Mouse (Mus musculus): ENCODE measurements at regions not wholly inside any gene's neighbourhood (a gene's known extent, or its start where the extent isn't known, plus 50 kb on each side); places are given as distances from the start of the nearest gene placed in this dataset.

DNA sequence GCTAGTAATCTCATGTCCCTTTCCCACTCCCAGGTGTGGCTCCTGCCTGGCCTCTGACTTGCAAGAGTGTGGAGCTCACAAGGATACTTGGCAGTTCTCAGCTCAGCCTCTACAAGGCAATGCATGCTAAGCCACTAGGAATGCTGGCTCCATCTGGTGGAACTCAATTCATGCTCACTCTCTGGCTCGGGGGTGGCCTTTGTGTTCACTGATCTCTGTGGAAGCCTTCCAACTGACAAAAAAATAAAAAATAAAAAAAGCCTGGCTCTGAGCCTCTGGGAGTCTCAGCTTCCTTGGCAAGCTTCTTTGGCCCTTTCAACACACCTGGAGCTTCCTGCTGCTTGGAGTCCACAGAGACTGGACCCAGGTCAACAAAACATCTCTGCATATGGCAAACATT lies 571.8 kb upstream of the Gm19410 start:
- peak; percentile 67 for ATAC-seq
- Histone ChIP-seq H3K4me2 (ENCODE audit: low read depth, low read length) (no peak overlapping the region), H3K27ac (ENCODE audit: low read length) (no peak overlapping the region), H3K9ac (ENCODE audit: low read depth, low read length) (no peak overlapping the region), H3K9me3 (ENCODE audit: control insufficient read depth, low read length) (no peaks in the 10 kb centered on the region), H3K27me3 (replicated peaks; ENCODE audit: control insufficient read depth, insufficient read depth, low read length) (no peaks in the 10 kb centered on the region), H3K4me3 (ENCODE audit: low read length) (no peak overlapping the region), H3K36me3 (ENCODE audit: control insufficient read depth, insufficient read depth, low read length) (no peaks in the 10 kb centered on the region), H3K4me1 (ENCODE audit: control insufficient read depth, insufficient read depth, low read length) (peaks cover 4% of the 10 kb centered on the region; the same call in 1 of the 2 replicates)
- WGBS: 34% methylated on average over 1 of the region's 1 CpGs

DNA sequence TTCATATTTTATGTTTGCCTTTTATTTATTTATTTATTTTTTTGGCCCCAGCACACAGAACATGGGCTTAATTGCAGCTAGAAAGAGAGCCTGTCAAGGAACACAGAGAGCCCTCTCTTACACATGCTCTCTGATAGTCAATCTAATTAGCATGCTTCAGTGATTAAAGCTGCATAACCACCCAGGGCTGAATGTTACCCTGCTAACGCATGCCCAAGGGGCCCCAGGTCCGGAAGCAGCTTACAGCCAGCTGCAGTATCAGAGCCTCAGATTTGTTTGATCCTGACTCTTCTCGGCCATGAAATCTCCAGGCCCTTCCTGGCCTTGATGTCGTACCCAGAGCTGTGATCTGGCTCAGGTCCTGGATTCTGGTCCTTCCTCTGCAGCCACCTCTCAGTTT lies 569.4 kb upstream of the Gm19410 start:
- no peak overlapping the region for H3K4me2 ChIP-seq (ENCODE audit: low read depth, low read length)
- no peak for ATAC-seq
- peaks cover 8% of the 10 kb centered on the region; the same call in 1 of the 2 replicates for H3K4me1 ChIP-seq (ENCODE audit: control insufficient read depth, insufficient read depth, low read length)
- H3K9me3 ChIP-seq (ENCODE audit: control insufficient read depth, low read length): no peaks in the 10 kb centered on the region
- no peaks in the 10 kb centered on the region for H3K27me3 ChIP-seq (replicated peaks; ENCODE audit: control insufficient read depth, insufficient read depth, low read length)
- H3K36me3 ChIP-seq (ENCODE audit: control insufficient read depth, insufficient read depth, low read length): no peaks in the 10 kb centered on the region
- no peak overlapping the region for H3K27ac ChIP-seq (ENCODE audit: low read length)
- 57% methylated on average over 4 of the region's 4 CpGs for WGBS
- H3K9ac ChIP-seq (ENCODE audit: low read depth, low read length): no peak overlapping the region
- no peak overlapping the region for H3K4me3 ChIP-seq (ENCODE audit: low read length)

DNA sequence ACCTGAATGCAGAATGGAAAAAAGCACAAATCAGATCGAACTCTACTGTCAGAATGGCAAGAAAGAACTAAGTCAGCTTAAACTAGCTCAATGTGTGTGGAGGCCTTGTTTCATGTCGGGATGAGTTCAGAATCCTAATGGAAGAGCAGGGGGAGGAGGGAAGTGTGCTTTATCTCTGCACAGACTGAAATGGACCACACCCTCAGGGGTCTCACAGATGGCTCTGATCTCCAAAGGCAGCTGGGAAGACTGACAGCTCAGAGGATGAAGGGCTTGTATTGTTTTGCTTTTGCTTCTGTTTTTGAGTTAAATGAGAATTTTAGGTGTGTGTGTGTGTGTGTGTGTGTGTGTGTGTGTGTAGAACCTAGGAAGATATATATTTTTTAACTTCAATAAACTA lies 566.8 kb upstream of the Gm19410 start:
- Histone ChIP-seq H3K4me2 (ENCODE audit: low read depth, low read length) (no peak overlapping the region), H3K27ac (ENCODE audit: low read length) (no peak overlapping the region), H3K4me1 (ENCODE audit: control insufficient read depth, insufficient read depth, low read length) (peaks cover 13% of the 10 kb centered on the region), H3K27me3 (replicated peaks; ENCODE audit: control insufficient read depth, insufficient read depth, low read length) (no peaks in the 10 kb centered on the region), H3K36me3 (ENCODE audit: control insufficient read depth, insufficient read depth, low read length) (no peaks in the 10 kb centered on the region), H3K9me3 (ENCODE audit: control insufficient read depth, low read length) (no peaks in the 10 kb centered on the region), H3K4me3 (ENCODE audit: low read length) (no peak overlapping the region), H3K9ac (ENCODE audit: low read depth, low read length) (no peak overlapping the region)
- no peak for ATAC-seq
- 52% methylated on average over 2 of the region's 2 CpGs for WGBS

DNA sequence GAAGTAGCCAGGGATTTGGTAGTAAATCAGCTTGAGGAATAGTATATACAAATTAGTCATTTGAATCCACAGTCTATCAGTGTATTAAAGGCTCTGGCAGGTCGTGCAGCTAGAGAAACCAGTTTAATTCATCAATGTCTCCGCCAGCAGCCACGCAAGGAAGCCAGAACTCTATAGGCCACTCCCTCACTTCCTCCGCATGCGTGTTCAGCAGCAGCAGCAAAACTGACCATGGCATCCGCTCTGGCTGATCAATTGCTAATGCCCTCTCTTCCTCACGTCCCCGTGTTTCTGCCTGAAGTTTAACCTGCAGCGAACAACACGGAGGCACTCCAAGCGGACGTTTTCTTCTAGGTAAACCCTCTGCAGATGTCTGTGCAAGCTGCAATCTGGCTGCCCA lies 564.2 kb upstream of the Gm19410 start:
- WGBS: 20% methylated on average over 12 of the region's 12 CpGs
- peak; percentile 72 for ATAC-seq
- Histone ChIP-seq H3K4me3 (ENCODE audit: low read length) (peak overlapping the region; percentile 20; the same call in 1 of the 2 replicates), H3K36me3 (ENCODE audit: control insufficient read depth, insufficient read depth, low read length) (no peaks in the 10 kb centered on the region), H3K9me3 (ENCODE audit: control insufficient read depth, low read length) (no peaks in the 10 kb centered on the region), H3K4me2 (ENCODE audit: low read depth, low read length) (peak overlapping the region; percentile 36), H3K9ac (ENCODE audit: low read depth, low read length) (peak overlapping the region; percentile 33; the same call in 1 of the 2 replicates), H3K27me3 (replicated peaks; ENCODE audit: control insufficient read depth, insufficient read depth, low read length) (no peaks in the 10 kb centered on the region), H3K27ac (ENCODE audit: low read length) (peak overlapping the region; percentile 25; the same call in 1 of the 2 replicates), H3K4me1 (ENCODE audit: control insufficient read depth, insufficient read depth, low read length) (peaks cover 25% of the 10 kb centered on the region)

DNA sequence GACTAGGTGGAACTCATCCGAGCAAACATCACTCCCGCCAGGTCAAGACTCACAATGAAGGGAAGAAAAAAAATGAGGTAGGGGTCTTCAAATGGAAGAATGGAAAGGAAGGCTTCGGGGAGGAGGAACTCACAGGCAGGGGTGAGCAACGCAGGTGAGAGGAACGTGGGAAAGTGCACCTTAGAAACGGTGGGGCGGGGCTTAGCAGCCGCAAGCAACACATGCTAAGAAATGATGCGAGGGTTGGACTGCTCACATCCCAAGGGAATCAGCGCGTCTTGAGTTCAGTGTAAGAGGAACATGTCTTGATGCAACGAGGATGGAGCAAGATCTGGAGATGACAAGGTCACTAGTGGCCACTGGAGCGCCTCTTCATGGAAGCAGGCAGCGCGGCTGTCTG lies 560.6 kb upstream of the Gm19410 start:
- Histone ChIP-seq H3K4me2 (ENCODE audit: low read depth, low read length) (peak overlapping the region; percentile 34), H3K9ac (ENCODE audit: low read depth, low read length) (0 out of 2 replicates have a peak overlapping the region, but pooled peaks have one; percentile 21)

DNA sequence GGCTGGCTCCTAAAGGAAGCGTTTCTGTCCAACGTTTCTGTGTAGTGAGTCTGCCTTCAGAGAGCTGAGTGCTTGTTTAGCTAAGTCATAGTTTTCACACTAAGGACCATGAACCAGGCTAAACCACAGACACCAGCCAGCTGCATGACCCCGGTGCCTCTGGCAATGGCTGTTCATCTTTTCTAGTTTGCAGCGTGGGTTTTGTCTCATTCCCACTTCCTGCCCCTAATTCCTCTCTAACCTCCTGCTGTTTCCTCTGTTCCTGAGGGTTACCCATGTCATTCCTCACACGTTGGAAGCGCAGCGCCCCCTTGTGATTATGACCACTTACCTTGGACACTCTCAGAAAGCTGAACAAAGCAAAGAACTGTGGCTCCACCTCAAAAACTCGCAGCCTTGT lies 560.1 kb upstream of the Gm19410 start:
- Histone ChIP-seq H3K4me3 (ENCODE audit: low read length) (peak overlapping the region; percentile 10), H3K27ac (ENCODE audit: low read length) (no peak overlapping the region), H3K36me3 (ENCODE audit: control insufficient read depth, insufficient read depth, low read length) (no peaks in the 10 kb centered on the region)

More for the DNA sequence above, 560.6 kb upstream of the Gm19410 start:
- Histone ChIP-seq H3K27ac (ENCODE audit: low read length) (no peak overlapping the region), H3K36me3 (ENCODE audit: control insufficient read depth, insufficient read depth, low read length) (no peaks in the 10 kb centered on the region), H3K4me3 (ENCODE audit: low read length) (no peak overlapping the region), H3K4me1 (ENCODE audit: control insufficient read depth, insufficient read depth, low read length) (peaks cover 24% of the 10 kb centered on the region), H3K9me3 (ENCODE audit: control insufficient read depth, low read length) (no peaks in the 10 kb centered on the region), H3K27me3 (replicated peaks; ENCODE audit: control insufficient read depth, insufficient read depth, low read length) (no peaks in the 10 kb centered on the region)
- ATAC-seq: no peak
- WGBS: 56% methylated on average over 15 of the region's 15 CpGs

DNA sequence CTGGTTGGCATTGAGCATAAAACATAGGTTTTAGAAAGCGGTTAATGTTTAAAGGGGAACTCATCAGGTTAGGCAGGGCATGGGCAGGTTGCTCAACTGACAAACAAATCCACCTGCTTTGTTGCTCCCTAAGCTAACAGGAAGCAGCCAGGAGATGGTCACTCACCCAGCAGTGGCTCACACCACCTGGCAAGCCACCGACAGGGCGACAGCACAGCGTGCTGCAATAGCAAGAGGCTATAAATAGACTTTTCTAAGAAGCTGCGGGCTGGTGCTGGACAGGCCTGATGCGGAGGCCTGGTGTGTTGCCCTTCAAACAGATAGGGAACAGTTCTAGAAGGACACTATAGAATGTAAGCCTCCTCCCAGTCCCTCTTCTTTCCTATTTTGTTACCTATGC lies 559.3 kb upstream of the Gm19410 start:
- ATAC-seq: peak; percentile 69
- Histone ChIP-seq H3K9me3 (ENCODE audit: control insufficient read depth, low read length) (no peaks in the 10 kb centered on the region), H3K27ac (ENCODE audit: low read length) (no peak overlapping the region), H3K4me2 (ENCODE audit: low read depth, low read length) (peak overlapping the region; percentile 34; the same call in 1 of the 2 replicates), H3K4me3 (ENCODE audit: low read length) (no peak overlapping the region), H3K36me3 (ENCODE audit: control insufficient read depth, insufficient read depth, low read length) (no peaks in the 10 kb centered on the region), H3K27me3 (replicated peaks; ENCODE audit: control insufficient read depth, insufficient read depth, low read length) (no peaks in the 10 kb centered on the region), H3K9ac (ENCODE audit: low read depth, low read length) (no peak overlapping the region), H3K4me1 (ENCODE audit: control insufficient read depth, insufficient read depth, low read length) (peaks cover 20% of the 10 kb centered on the region)
- 34% methylated on average over 6 of the region's 6 CpGs for whole genome bisulfite sequencing

More for the DNA sequence above, 560.1 kb upstream of the Gm19410 start:
- 10% methylated on average over 8 of the region's 8 CpGs for WGBS
- ATAC-seq: peak; percentile 41
- Histone ChIP-seq H3K27me3 (replicated peaks; ENCODE audit: control insufficient read depth, insufficient read depth, low read length) (no peaks in the 10 kb centered on the region), H3K4me2 (ENCODE audit: low read depth, low read length) (peak overlapping the region; percentile 34), H3K9me3 (ENCODE audit: control insufficient read depth, low read length) (no peaks in the 10 kb centered on the region), H3K9ac (ENCODE audit: low read depth, low read length) (0 out of 2 replicates have a peak overlapping the region, but pooled peaks have one; percentile 21), H3K4me1 (ENCODE audit: control insufficient read depth, insufficient read depth, low read length) (peaks cover 24% of the 10 kb centered on the region)

DNA sequence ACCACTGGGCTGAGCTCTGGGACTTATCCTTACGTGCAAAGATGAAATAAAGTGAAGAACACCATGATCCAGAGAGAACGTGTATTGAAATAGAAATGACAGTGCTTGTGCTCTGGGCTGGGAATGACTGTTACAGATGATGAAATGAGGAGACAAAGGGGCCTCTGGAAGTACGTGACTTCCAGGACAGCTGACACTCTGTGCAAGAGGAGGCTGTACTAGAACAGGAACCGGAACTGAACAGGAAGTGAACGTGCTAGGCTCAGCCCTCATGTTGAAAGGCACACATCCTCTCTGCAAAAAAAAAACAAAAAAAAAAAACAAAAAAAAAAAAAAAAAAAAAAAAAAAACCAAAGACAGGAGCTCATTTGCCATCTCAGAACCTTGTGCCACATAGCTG lies 557.2 kb upstream of the Gm19410 start:
- no peak overlapping the region for H3K27ac ChIP-seq (ENCODE audit: low read length)
- H3K27me3 ChIP-seq (replicated peaks; ENCODE audit: control insufficient read depth, insufficient read depth, low read length): no peaks in the 10 kb centered on the region
- H3K9me3 ChIP-seq (ENCODE audit: control insufficient read depth, low read length): no peaks in the 10 kb centered on the region
- H3K9ac ChIP-seq (ENCODE audit: low read depth, low read length): no peak overlapping the region
- H3K4me2 ChIP-seq (ENCODE audit: low read depth, low read length): no peak overlapping the region
- ATAC-seq: no peak
- H3K36me3 ChIP-seq (ENCODE audit: control insufficient read depth, insufficient read depth, low read length): no peaks in the 10 kb centered on the region
- H3K4me1 ChIP-seq (ENCODE audit: control insufficient read depth, insufficient read depth, low read length): peaks cover 15% of the 10 kb centered on the region
- no peak overlapping the region for H3K4me3 ChIP-seq (ENCODE audit: low read length)
- WGBS: 79% methylated on average over 5 of the region's 5 CpGs

DNA sequence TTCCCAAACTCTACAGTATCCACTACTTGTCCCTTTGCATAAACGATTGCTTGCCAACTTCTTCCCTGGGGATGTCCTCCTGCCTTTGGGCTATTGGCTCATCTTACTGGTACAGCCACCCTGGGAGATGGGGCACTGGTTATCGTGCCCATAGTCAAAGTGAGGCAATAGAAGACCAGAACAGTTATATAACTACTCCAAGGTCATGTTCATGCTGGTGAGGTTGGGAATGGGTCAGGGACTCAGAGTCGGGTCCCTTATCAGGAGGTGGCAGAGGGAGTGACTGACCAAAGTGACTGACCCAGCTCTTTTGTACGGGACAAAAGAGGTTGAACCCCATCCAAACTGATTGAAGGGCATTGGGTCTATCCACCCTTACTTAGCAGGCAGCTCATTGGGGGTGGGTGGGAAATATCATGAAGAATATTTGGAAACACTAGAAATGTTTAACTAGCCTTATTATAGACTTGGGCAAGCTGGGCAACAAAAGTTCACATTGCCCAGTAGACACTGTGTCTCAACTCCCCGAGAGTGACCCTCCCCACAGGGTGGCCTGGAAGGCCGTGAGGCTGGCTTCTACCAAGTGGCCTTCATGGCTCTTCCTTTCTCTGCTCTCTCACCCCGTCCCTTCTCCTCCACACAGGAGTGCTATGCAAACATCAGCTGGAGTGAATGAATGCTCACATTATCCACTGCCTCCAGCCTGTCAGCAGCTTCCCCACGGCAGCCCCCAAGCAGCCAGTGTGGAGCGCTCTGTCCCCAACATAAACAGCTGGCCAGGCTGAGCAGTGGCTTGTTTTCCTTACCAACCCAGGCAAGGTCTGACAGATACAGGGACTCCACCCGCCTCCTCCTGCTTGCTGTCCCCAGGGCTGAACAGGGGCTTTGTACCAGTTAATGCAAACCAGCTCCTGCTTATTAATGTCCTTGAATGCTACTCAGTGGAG lies 553.8 kb upstream of the Gm19410 start:
- ATAC-seq: no peak
- no peak overlapping the region for H3K4me2 ChIP-seq (ENCODE audit: low read depth, low read length)
- no peak overlapping the region for H3K4me3 ChIP-seq (ENCODE audit: low read length)
- WGBS: 54% methylated on average over 10 of the region's 10 CpGs
- H3K9me3 ChIP-seq (ENCODE audit: control insufficient read depth, low read length): no peaks in the 10 kb centered on the region
- H3K4me1 ChIP-seq (ENCODE audit: control insufficient read depth, insufficient read depth, low read length): 0 out of 2 replicates have a peak, but pooled peaks cover 4% of the 10 kb centered on the region
- H3K9ac ChIP-seq (ENCODE audit: low read depth, low read length): no peak overlapping the region
- H3K36me3 ChIP-seq (ENCODE audit: control insufficient read depth, insufficient read depth, low read length): no peaks in the 10 kb centered on the region
- H3K27me3 ChIP-seq (replicated peaks; ENCODE audit: control insufficient read depth, insufficient read depth, low read length): no peaks in the 10 kb centered on the region
- H3K27ac ChIP-seq (ENCODE audit: low read length): no peak overlapping the region

Measured in intestine, embryonic 16.5 days (tissue).